Mouse (Mus musculus) hindbrain, embryonic 14.5 days (tissue): Measurements from ENCODE around the gene Eif5. TPM values are rescaled to one million over a fixed set of nuclear protein-coding genes. Genes with fewer than 3 reads are reported as not detected.

ENCODE experiments used
- ATAC-seq: fragments of 200-750 bp; cut with Nextera tagmentation; 2 replicates; pipeline ENCODE4 v1.8.0; 2017; ENCODE audit warnings: moderate number of reproducible peaks, mild to moderate bottlenecking, moderate TSS enrichment, moderate library complexity; ENCODE audit not compliant: low FRiP score
- DNase-seq: peaks from one replicate; pipeline ENCODE4 v3.0.0-alpha.2; 2015; ENCODE audit warnings: low spot score
- H3K27ac ChIP-seq: fragments of 300-500 bp; sonication (generic); 2 replicates; pipeline ENCODE4 v1.5.1; 2014; ENCODE audit warnings: mild to moderate bottlenecking, moderate library complexity
- H3K27me3 ChIP-seq: fragments of 300-500 bp; sonication (generic); 2 replicates; pipeline ENCODE4 v1.6.1; 2014; ENCODE audit warnings: mild to moderate bottlenecking, low read length, mixed read lengths; ENCODE audit not compliant: control insufficient read depth, insufficient read depth
- H3K36me3 ChIP-seq: fragments of 300-500 bp; sonication (generic); replicated peaks from 2 replicates; pipeline ENCODE4 v1.6.1; 2014; ENCODE audit not compliant: control insufficient read depth, insufficient read depth
- H3K4me1 ChIP-seq: fragments of 300-500 bp; sonication (generic); replicated peaks from 2 replicates; pipeline ENCODE4 v1.6.1; 2014; ENCODE audit warnings: antibody characterized with exemption, low read length, mixed read lengths; ENCODE audit not compliant: control insufficient read depth, insufficient read depth
- H3K4me2 ChIP-seq: fragments of 300-500 bp; sonication (generic); replicated peaks from 2 replicates; pipeline ENCODE4 v1.6.1; 2014; ENCODE audit warnings: mild to moderate bottlenecking, moderate library complexity
- H3K4me3 ChIP-seq: fragments of 300-500 bp; sonication (generic); replicated peaks from 2 replicates; pipeline ENCODE4 v1.5.1; 2014; ENCODE audit warnings: mild to moderate bottlenecking, low read length
- H3K9ac ChIP-seq: fragments of 300-500 bp; sonication (generic); 2 replicates; pipeline ENCODE4 v1.6.1; 2014
- H3K9me3 ChIP-seq: fragments of 300-500 bp; sonication (generic); 2 replicates; pipeline ENCODE4 v1.6.1; 2016; ENCODE audit warnings: low read length; ENCODE audit not compliant: control insufficient read depth
- WGBS: fragments of 180-500 bp; shearing (Covaris S2); extraction: QIAGEN DNeasy Blood & Tissue Kit; methylation state at CpG from one replicate; pipeline ENCODE4 v1.1.7; 2014; 5-methylcytosine and 5-hydroxymethylcytosine counted together
- polyA plus RNA-seq: library from polyadenylated mRNA; unstranded; fragments of >200 nt; fragmentation: Nextera tagmentation; extraction: Ambion mirVana; gene quantifications from 2 replicates; pipeline ENCODE4 v1.2.1, GENCODE M21; 2014

The Eif5 gene
- polyA plus RNA-seq, 1 experiment from 2014 or later: 543 TPM

DNA sequence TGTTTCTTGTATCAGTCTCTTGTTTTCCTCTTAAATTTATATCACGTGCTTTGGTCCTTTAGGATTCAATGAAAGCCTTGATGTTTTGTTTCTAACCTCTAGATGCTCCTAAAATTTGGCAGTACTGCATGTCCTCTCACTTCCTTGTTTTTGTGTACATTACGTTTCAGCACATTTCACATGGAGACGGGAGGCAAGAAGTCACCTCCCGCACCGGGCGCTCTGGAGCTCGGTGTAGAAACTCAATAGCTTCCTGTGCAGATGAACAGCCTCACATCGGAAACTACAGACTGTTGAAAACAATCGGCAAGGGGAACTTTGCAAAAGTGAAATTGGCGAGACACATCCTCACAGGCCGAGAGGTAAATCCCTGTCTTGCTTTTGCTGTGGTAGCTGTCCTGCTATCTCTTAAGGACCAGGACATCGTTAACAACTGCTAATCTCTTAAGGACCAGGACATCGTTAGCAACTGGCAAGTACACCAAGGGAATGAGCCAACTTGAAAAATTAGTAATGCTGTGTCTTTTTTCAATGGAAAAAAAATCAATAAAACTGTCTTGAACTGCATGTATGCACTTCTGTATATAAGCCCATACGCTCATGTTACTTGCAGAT, 54.7 kb downstream of the Eif5 start:
- WGBS: 90% methylated on average over 14 of the region's 14 CpGs
- DNase-seq (no peak), ATAC-seq (no peak)
- Histone ChIP-seq H3K27me3 (no peaks in the 10 kb centered on the region), H3K9ac (no peak overlapping the region), H3K27ac (no peak overlapping the region), H3K4me2 (no peak overlapping the region), H3K36me3 (peaks cover 46% of the 10 kb centered on the region), H3K9me3 (no peaks in the 10 kb centered on the region), H3K4me1 (peaks cover 6% of the 10 kb centered on the region), H3K4me3 (no peak overlapping the region)

DNA sequence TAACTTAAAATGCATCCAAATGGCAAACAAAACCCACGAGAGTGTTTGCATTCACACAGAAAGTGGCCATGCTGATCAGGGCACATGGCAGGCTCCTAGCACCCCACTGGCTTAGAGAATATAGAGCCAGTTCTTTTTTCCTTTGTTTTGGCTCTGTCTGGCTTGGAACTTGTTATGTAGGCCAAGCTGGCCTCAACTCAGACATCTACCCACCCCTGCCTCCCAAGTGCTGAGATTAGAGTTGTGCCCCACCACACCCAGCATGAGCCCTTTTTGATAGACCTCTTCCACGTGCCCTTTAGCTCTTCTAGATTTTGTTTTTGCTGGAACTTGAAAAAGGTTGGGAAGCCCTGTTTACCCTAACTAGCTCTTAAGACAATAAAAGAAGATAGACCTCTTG, 56.0 kb downstream of the Eif5 start:
- WGBS: 76% methylated on average over 2 of the region's 2 CpGs
- DNase-seq: no peak
- no peaks in the 10 kb centered on the region for H3K27me3 ChIP-seq
- H3K4me1 ChIP-seq: peaks cover 3% of the 10 kb centered on the region
- H3K9ac ChIP-seq: no peak overlapping the region
- H3K27ac ChIP-seq: no peak overlapping the region
- no peak overlapping the region for H3K4me3 ChIP-seq
- peaks cover 57% of the 10 kb centered on the region for H3K36me3 ChIP-seq
- ATAC-seq: no peak
- H3K9me3 ChIP-seq: no peaks in the 10 kb centered on the region
- H3K4me2 ChIP-seq: no peak overlapping the region

Other genes with a start within 250 kb of the Eif5 start
- gene Cdc42bpb, start 160.3 kb upstream of the Eif5 start, polyA plus RNA-seq: 48.1 and 48.3 TPM in 2 replicates
- gene Lbhd2, start 131.2 kb upstream of the Eif5 start, polyA plus RNA-seq: 0.72 and 1.3 TPM in 2 replicates
- 1.7 and 1.8 TPM in 2 replicates for gene Exoc3l4, start 121.0 kb upstream of the Eif5 start, polyA plus RNA-seq
- 0.42 and 0.79 TPM in 2 replicates for gene Tnfaip2, start 95.5 kb upstream of the Eif5 start, polyA plus RNA-seq
- 2.6 and 3.8 TPM in 2 replicates for gene Gm266, start 52.2 kb upstream of the Eif5 start, polyA plus RNA-seq
- gene Mark3, start 36.5 kb downstream of the Eif5 start, polyA plus RNA-seq: 76.4 and 81.4 TPM in 2 replicates
- gene Ckb, start 134.3 kb downstream of the Eif5 start, polyA plus RNA-seq: 1,434 and 1,576 TPM in 2 replicates
- gene Trmt61a, start 140.1 kb downstream of the Eif5 start, polyA plus RNA-seq: 6.1 and 7.2 TPM in 2 replicates
- 65.5 and 71.6 TPM in 2 replicates for gene Bag5, start 175.2 kb downstream of the Eif5 start, polyA plus RNA-seq
- 48.2 and 61.4 TPM in 2 replicates for gene Apopt1, start 175.2 kb downstream of the Eif5 start, polyA plus RNA-seq
- gene Klc1, start 220.8 kb downstream of the Eif5 start, polyA plus RNA-seq: 586 and 635 TPM in 2 replicates